Mouse (Mus musculus): ENCODE measurements around the gene Camta1. TPM values are rescaled to one million over a fixed set of nuclear protein-coding genes. Genes with fewer than 3 reads are reported as not detected.

Camta1 gene
- total RNA-seq, 2 experiments from 2014 or later: 193 to 222 TPM

DNA sequence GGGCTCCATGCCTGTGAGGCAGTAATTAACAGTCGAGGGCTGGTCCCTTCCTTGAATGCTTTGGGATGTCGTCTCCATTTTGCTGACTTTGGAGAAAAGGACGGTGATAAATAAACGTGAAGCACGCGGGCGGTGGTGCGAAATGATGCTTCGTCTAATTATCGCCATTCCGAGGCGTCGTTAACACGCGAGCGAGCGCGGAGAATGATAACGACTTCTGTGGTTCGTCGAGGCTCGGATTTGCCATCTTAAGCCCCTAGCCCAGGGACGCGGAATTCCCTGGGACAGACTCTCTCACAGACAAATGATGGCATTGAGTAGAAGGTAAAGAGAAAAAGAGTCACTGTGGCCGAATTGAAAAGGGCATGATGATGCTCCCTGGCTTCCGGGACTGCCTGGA is 485.4 kb downstream of the Camta1 start:
- intact Hi-C loops (cut with DNase I): no loop called here
- no peak for DNase-seq (ENCODE audit: low spot score in 2 of 2)

- no peak for DNase-seq (ENCODE audit: low spot score in 2 of 2)
- intact Hi-C loops (cut with DNase I): no loop called here
These were observed 488.7 kb downstream of the Camta1 start for GRCm38 (mm10) chr4:151372855-151373566.

- intact Hi-C loops (cut with DNase I): no loop called here
- DNase-seq (ENCODE audit: low spot score in 2 of 2): no peak
These were observed 494.6 kb downstream of the Camta1 start for GRCm38 (mm10) chr4:151366941-151367545.

DNA sequence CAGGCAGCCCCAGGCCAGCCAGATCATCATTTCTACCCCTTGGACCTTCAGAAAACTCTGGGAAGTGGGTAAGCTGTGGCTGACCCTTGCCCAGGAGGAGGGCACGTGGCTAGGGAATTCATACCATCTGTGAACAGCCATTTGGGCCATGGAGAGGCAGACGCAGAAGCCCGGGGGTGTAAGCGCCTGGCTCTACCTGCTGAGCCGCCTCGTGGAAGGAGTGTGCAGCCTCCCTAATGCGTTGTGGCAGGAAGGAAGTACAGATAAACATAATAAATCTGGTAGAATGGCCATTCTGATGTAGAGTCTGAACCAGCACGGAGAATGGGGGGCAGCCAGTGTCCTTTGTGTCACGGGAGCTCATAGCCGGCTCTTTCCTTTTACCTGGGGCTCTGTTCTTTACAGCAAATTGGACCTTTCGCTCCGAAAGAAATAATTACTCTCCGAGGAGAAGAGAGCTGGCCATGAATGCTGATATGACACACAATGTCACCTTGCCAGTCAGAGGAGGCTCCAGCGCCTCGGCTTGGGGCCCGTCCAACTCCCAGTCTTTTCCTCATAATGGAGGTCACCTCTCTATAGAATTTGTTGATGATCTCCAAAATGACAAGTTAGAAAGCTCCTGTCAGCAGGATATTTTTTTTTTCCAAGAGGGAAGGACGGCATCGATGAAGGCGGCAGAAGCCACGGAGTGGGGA is 500.6 kb downstream of the Camta1 start:
- intact Hi-C loops (cut with DNase I): no loop called here
- no peak for DNase-seq (ENCODE audit: low spot score in 2 of 2)

DNA sequence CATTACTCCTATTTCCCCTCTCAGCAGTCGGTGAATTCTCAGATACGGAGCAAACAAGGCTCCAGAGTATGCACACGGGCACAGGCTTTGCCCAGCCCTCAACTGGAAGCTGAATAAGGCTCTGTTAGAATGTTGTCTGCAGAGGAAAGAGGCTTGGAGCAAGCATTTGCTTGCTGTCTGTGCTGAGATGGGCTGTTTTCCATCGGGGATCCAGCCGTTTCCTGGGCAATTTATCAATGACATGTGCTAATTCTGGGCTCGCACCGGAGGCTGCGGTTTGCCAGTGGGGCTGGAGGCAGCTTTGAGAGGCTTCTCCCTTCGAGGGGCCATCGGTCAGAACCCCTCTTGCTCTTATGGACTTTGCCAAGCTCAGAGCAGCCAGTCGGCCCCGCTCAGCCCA is 506.2 kb downstream of the Camta1 start:
- intact Hi-C loops (cut with DNase I): no loop called here
- no peak for DNase-seq (ENCODE audit: low spot score in 2 of 2)

DNA sequence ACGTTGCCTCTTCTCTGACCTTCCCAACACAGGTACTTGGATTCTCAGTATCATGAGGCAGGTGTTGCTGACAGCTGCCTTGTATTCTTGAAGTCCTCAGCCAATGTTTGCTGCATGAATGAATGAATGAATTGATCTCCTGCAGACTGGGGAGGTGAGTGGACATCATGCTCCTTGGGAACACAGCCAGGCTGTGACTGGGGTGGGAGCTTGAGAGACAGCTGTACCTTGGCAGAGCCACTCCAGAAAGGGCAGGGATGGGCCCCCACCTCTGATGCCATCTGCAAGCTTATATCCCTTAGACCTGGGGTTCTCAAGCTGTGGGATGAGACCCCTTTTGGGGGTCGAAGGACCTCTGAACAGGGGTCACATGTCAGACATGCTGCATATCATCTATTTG is 508.9 kb downstream of the Camta1 start:
- intact Hi-C loops (cut with DNase I): no loop called here

DNA sequence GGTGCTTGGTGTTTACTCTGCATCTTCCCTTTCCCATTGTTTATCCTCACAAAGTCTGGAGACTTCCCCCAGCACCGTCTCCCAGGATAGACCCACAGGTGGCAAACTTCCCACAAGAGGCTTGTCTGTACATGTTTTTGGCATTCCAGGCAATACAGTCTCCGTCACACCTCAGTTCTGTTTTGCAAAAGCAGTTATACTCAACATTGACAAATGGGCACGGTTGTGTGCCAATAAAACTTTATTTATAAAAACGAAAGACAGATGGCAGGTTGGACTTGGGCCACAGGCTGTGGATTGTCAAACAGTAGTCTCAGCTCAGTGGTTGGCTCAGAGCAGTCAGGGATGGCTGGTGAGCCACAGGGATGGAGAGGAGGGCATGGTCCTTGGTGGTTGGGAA is 509.4 kb downstream of the Camta1 start:
- intact Hi-C loops (cut with DNase I): no loop called here
- DNase-seq (ENCODE audit: low spot score in 2 of 2): peak; percentile 15 to 55

More for the DNA sequence above, 508.9 kb downstream of the Camta1 start:
- no peak for DNase-seq (ENCODE audit: low spot score in 2 of 2)

- intact Hi-C loops (cut with DNase I): no loop called here
- peak in 1 of 2 experiments; percentile 28 for DNase-seq (ENCODE audit: low spot score in 2 of 2)
These were observed 509.9 kb downstream of the Camta1 start for GRCm38 (mm10) chr4:151351757-151352156.

- no peak for DNase-seq (ENCODE audit: low spot score in 2 of 2)
- intact Hi-C loops (cut with DNase I): no loop called here
These were observed 514.1 kb downstream of the Camta1 start for GRCm38 (mm10) chr4:151347620-151348019.

GRCm38 (mm10) chr4:151346673-151347072 is 515.0 kb downstream of the Camta1 start:
- intact Hi-C loops (cut with DNase I): no loop called here
- DNase-seq (ENCODE audit: low spot score in 2 of 2): no peak

DNA sequence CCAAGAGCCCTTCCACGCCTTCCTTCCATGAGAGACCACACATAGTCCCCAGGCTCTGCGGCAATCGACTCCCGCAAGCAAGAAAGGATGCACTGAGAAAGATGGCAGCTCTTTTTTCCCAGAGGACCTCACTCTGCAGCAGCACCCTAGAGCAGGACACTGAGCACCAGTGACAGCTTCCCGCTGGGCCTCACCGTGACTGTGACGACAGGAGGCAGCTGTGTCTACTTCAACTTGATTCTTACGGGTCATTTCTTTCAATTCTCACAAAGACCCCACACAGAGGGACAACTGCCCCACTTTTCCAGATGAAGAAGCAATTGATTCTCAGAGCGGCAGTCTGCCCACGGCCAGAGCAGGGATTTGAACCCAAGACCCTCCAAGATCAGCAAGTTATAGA is 516.9 kb downstream of the Camta1 start:
- no peak for DNase-seq (ENCODE audit: low spot score in 2 of 2)
- intact Hi-C loops (cut with DNase I): no loop called here

DNA sequence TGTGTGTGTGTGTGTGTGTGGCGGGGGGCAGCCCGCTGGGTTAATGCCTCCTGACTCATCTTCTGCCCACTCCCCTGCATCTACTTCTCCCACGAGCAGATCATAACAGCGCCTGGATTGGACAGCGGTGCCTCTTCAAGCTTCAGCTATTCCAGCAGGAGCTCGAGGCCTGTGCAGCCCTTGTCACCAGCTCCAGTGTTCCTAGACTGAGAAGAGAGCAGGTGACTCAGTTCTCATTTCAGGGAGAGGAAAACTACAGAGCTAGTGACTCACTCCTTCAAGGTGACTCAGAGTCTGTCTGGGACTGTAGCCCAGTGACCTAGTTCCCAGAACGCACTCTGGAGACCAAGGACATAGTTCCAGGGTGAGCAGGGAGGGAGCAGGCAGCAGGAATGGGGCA is 522.3 kb downstream of the Camta1 start:
- peak; percentile 23 to 91 for DNase-seq (ENCODE audit: low spot score in 2 of 2)
- intact Hi-C loops (cut with DNase I): loop anchor here (5.0 to 10.0 kb wide), 2 partner anchors 73 to 135 kb away; no protein-coding TSS in a partner anchor

DNA sequence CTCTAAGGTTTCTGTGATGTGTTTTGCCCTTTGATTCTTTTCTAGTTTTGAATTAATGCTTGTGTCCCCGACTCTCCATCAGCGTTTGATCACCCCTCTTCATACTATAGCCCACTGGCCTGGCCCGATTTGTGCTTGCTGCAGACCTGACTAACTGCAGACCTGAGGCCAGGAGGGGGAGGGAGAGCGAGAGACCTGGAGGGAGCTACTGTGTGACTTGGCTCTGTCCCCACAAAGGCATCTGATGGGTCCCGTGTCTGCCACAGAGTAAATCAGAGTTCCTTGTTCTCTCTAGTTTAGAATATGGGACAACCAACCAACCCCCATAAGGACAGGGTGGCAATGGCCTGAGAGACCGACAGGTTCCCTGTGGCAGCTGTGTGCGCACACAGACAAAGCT is 522.7 kb downstream of the Camta1 start:
- intact Hi-C loops (cut with DNase I): loop anchor here (5.0 to 10.0 kb wide), 2 partner anchors 73 to 136 kb away; no protein-coding TSS in a partner anchor
- no peak for DNase-seq (ENCODE audit: low spot score in 2 of 2)

DNA sequence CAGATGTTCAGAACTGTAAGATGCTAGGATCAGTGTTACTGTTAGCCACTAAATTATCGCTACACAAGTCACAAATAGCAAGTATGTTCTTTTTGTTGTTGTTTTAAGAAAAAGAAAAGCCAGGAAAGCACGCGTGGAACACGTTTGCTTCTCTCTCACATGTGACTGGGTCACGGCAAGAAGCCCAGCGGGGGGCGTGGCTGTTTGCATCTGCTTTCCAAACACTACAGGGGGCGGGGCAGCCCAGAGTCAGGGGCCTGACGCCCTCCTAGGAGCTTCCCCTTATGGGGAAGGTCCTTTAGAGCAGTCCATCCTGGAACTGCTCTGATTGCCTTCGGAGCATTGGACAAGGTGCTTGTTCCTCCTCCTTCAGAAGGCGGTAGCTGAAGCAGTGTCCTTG is 524.1 kb downstream of the Camta1 start:
- intact Hi-C loops (cut with DNase I): loop anchor here (5.0 to 10.0 kb wide), 2 partner anchors 75 to 137 kb away; no protein-coding TSS in a partner anchor
- DNase-seq (ENCODE audit: low spot score in 2 of 2): no peak

GRCm38 (mm10) chr4:151336413-151336812 is 525.3 kb downstream of the Camta1 start:
- DNase-seq (ENCODE audit: low spot score in 2 of 2): no peak
- intact Hi-C loops (cut with DNase I): loop anchor here (5.0 to 10.0 kb wide), 2 partner anchors 76 to 138 kb away; no protein-coding TSS in a partner anchor

- intact Hi-C loops (cut with DNase I): loop anchor here (5.0 to 10.0 kb wide), 3 partner anchors 77 to 517 kb away; no protein-coding TSS in a partner anchor
- DNase-seq (ENCODE audit: low spot score in 2 of 2): peak; percentile 34 to 35
These were observed 526.5 kb downstream of the Camta1 start for GRCm38 (mm10) chr4:151334951-151335742.

GRCm38 (mm10) chr4:151332074-151332849 is 529.4 kb downstream of the Camta1 start:
- no peak for DNase-seq (ENCODE audit: low spot score in 2 of 2)
- intact Hi-C loops (cut with DNase I): loop anchor here (5.0 to 10.0 kb wide), 2 partner anchors 143 to 520 kb away; no protein-coding TSS in a partner anchor

GRCm38 (mm10) chr4:151330983-151331382 is 530.7 kb downstream of the Camta1 start:
- intact Hi-C loops (cut with DNase I): loop anchor here (5.0 to 10.0 kb wide), 2 partner anchors 144 to 521 kb away; no protein-coding TSS in a partner anchor
- no peak for DNase-seq (ENCODE audit: low spot score in 2 of 2)

DNA sequence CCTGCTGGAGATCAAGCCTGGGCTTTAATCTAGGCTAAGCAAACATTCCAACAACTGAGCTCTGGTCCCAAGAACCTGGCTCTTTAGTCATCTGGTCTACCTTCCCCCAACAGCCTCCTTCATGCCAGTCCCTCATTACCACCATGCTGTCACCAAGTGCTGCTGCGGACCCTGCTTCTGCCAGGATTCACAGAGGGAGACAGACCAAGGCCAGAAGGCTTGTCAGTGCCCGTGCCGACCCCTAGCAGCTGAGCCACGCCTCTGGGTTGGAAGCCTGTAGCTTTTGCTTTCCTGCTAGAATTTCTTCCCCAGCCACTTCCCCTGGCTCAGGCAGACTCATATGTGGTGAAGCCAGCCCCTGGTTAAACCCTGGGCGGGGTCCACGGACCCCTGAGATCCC is 533.6 kb downstream of the Camta1 start:
- intact Hi-C loops (cut with DNase I): no loop called here

More for the DNA sequence above, 533.6 kb downstream of the Camta1 start:
- DNase-seq (ENCODE audit: low spot score in 2 of 2): no peak
